Mouse (Mus musculus) myocyte (in vitro differentiated cells): ENCODE data around the gene Fbn1.

ENCODE experiments used
- MAX ChIP-seq: IDR thresholded peaks from one replicate; pipeline ENCODE4 v1.6.1; 2011; ENCODE audit warnings: low read depth, mild to moderate bottlenecking, control low read depth
- MYOD1 ChIP-seq, 3 experiments: IDR thresholded peaks; one replicate each; pipeline ENCODE4 v1.6.1; 2011; ENCODE audit warnings: control low read depth in 2 of 3, low read depth in 2 of 3, mild to moderate bottlenecking in 2 of 3, moderate library complexity in 1 of 3; ENCODE audit not compliant: insufficient read length in 2 of 3, control insufficient read depth in 1 of 3

DNA sequence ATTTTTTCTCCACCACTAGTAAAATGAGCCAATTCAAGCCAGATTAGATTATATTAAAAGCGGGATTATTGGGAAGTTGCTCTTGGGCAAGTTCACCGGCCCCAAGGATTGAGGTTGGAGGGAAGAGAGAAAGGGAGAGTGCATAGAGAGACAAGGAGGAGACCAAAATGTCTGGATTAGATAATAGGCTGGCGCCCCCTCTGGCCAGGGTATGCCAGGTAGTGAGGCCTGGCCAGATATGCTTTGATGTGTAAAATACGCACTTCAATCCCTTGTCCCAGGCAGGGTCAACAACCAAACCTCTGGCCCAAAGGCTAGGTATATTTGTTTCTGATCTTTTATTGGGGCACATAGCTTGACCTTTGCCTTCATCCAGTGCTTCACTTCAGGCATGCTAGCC, 256.0 kb downstream of the Fbn1 start:
- no peak for TF ChIP-seq MAX
- no peak for TF ChIP-seq MYOD1 (IDR thresholded peaks at IDR 0.05; ENCODE audit: control insufficient read depth in 1 of 3, insufficient read length in 2 of 3, low read depth in 2 of 3)
